Mouse (Mus musculus) layer of hippocampus, adult 9-10 months (tissue): ENCODE measurements around the gene Lcn11.
"Not testable (repeated sequence)": the region's sequence is repeated elsewhere in the genome, so short reads cannot be mapped to it uniquely, and the experiment has no call there.

Source experiments
- DNase-seq: peaks from one replicate; pipeline ENCODE4 v3.0.0; 2022; ENCODE audit warnings: low spot score

Gene Lcn11

GRCm38 (mm10) chr2:25776717-25777116 is at the start of gene Lcn11:
Lcn11 (plus strand) TSS chr2:25777017.
- no peak for DNase-seq

GRCm38 (mm10) chr2:25733199-25733930 is 43.5 kb upstream of the Lcn11 start:
- no peak for DNase-seq

DNA sequence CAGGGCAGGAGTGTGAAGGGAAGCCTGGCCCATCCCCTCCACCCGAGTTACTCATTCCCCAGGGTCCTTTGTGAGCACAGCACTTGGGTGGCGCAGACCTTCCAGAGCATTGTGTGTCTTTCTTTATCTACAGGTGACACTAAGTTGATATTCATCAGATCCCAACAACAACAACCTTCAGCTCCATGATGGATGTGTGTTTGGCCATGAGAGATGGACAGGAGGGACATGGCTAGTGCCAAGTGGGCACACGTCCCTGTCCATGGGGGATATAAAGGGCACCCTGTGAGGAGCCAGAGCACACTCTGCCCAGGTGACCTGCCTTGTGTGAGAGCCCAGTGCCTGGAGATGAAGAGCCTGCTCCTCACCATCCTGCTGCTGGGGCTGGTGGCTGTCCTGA is 40.1 kb upstream of the Lcn11 start, which contains the start of gene Obp2b:
Gene Obp2b, plus strand, starts transcription at position 301 of the 400 bp plus-strand sequence.
- DNase-seq, result not testable (repeated sequence)

DNA sequence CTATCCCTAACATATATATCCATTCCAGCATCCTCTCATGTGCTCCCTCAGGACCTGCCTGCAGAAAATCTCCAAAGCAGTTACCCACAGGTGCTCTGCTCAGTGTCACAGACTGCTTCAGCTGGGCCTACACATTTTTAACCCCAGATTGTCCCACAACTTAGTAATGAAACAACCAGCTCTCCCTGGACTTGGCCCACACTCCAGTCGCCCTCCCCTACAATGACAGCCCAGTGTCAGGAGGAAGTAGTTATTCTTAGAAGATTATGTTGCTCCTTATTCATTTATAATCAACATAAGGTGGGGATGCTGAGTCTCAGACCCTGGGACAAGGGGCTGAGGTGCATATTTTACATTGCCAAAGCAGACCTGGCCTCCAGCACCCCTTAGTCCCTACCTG is 35.1 kb upstream of the Lcn11 start:
- no peak for DNase-seq

DNA sequence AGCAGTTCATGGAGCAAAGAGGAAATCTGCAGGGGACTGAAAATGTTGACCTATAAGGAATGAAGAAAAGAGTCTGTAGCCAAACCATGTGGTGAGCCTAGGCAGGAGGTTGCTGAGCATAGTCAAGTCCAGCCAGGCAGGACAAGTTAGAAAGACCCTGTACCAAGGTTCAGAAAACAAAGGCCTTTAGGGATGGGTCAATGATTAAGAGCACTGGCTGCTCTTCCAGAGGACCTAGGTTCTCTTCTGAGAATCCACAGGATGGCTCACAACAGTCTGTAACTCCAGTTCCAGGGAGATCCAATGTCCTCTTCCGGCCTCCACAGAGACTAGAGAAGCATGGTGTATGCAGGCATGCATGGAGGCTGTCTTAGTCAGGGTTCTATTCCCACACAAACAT is 22.6 kb upstream of the Lcn11 start:
- no peak for DNase-seq

GRCm38 (mm10) chr2:25758064-25758625 is 18.7 kb upstream of the Lcn11 start:
- DNase-seq, result no peak

DNA sequence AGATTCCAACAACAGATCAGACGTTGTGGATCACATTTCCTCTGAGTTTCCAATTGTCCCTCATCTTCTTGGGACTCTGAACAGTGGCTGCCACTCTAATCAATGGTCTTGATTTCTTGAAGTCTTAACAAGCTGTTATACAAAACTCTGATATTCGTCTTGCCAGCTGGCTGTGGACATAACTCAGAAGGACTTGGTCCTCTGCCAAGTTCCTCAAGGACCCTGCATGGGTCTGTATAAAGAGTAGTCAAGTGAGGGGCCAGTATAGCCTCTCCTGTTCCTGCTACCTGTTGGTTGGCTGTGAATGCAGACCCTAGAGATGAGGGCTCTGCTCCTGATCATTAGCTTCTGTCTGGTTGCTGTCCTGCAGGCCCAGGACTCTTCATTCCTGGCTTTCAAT is 11.5 kb upstream of the Lcn11 start, which contains the start of gene Lcn3:
Gene Lcn3, plus strand, starts transcription at position 301 of the 400 bp plus-strand sequence.
- no peak for DNase-seq

DNA sequence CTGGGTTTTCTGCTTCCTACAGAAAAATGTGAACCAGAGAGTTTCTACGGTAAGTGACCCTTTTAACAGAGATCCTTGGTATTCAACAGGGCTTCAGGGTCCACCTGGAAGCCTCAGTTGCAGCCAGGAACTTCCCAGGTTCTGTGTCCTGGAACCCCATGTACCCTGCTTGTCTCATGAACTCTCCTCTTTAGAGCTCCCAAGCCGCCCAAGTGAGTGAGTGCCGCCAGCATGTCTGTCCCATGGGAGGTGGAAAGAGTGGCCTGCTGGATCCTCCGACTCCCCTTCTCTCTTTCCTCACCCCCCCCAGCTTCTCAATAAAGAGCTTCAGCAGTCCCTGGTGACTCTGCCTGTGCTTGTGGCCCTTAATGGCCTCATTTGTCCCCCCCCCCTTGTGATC is 9.1 kb upstream of the Lcn11 start:
- DNase-seq, result no peak

DNA sequence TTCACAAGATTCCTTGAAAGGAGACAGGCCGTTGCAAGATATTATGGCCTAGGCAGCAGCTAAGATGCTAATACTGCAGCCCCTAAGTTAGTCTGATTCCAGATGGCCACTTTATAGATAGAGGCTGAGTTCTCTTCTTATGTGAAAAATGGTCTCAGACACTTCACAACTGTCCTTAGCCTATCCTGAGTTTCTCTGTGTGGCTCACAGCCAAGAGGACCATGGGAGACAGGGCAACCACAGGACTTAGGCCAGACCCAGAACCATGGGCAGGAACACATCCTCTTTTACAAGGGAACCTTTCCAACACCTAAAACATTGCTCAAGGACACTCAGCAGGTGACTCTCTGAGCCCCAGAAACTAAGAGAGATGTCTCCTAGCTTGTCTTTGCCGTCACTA is 3.3 kb upstream of the Lcn11 start:
- no peak for DNase-seq

- DNase-seq, result no peak
Observed at GRCm38 (mm10) chr2:25774640-25775039, 2.2 kb upstream of the Lcn11 start.

- no peak for DNase-seq
Observed at GRCm38 (mm10) chr2:25775991-25776390, 826 bp upstream of the Lcn11 start.

- no peak for DNase-seq
Observed at GRCm38 (mm10) chr2:25779076-25779475, 2.3 kb downstream of the Lcn11 start.

- no peak for DNase-seq
Observed at GRCm38 (mm10) chr2:25780921-25781320, 4.1 kb downstream of the Lcn11 start.

GRCm38 (mm10) chr2:25781957-25782356 is 5.1 kb downstream of the Lcn11 start, which contains the start of gene Gm13539:
Gm13539 (plus strand) TSS chr2:25782257.
- no peak for DNase-seq

DNA sequence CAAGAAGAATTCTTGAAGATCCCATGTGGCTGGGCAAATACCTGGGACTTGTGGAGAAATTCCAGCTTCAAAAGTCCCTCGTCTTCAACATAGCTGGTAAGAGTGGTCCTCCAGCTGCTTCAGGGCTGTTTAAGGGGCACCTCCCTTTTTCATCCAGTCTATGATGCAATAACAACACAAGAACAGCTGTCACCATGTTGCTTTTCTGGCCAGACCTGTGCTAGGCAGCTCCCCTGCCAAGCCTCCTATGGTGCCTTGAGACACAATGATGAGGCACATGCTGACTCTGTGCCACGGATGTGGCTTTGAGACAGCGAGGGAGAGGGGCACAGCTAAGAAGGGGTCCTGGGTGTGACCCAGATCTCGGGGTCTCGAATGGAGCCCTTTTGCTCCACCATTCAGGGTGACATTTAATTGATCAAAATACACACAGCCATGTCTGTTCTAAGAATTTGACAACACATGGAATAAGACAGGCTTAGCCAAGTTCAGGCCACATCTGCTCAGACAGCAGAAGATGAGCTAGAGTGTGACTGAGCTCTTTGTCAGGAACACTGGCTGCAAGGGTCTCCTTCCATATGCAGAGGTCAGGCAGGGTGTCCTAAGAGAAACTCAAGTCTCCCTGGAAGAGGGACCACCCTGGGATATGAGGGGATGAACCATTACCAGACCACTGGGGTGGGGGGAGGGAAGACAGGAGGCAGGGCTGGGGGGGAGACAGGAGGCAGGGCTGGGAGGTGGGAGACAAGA is 8.9 kb downstream of the Lcn11 start:
- no peak for DNase-seq

DNA sequence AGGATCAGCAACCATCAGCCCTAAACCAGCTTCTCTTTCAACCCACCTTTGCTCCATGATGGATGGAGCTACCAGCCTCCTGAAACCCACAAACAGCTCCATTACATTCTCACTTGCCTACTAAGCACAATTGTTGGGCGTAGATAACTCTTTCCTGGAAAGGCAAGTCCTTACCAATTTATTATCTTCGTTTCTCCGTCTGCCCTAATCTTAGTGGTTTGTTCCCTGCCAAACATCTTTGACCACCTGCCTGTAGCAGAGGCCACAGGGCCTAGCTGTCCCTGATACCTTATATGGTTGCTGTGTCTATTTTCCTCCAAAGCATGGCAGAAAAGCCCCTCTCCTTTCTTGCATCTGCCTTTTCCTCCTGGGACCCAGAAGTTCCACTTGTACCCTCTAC is 12.3 kb downstream of the Lcn11 start:
- no peak for DNase-seq

DNA sequence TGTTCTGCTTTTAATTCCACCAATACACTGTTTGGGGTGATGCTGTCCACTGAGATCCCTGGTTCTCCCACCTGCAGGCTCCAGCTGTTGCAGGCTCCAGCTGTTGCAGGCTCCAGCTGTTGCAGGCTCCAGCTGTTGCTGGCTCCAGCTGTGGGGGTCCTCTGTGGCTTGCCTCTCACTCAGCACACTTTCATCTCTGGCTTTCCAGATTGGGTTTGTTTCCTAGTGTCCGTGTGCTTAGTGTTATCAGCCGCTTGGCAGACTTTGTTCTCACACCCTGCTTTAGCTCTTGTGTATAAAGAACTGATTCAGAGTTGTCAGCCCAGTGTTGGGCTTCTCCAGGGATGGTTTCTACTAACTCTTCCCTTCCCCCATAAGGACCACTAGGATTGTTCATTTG is 20.8 kb downstream of the Lcn11 start:
- DNase-seq, result no peak

DNA sequence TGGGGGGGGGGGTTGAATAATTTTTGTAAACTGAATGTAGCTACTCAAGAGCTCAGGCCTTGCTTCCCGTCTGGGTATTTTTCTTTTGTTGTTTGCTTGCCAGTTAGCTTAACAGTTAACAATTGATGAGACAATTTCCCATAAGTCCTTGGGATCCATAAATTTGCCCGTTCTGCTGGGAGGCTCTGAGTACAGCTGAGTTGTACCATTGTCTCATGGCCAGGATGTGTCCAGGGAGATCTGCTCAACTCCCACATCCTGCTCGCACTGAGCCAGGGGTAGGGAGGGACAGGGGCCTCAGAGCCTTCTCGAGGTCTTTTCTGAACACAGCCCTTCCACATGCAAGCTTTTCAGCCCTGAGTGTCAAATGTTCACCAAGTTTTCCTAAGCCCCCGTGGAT is 21.2 kb downstream of the Lcn11 start:
- DNase-seq, result no peak

DNA sequence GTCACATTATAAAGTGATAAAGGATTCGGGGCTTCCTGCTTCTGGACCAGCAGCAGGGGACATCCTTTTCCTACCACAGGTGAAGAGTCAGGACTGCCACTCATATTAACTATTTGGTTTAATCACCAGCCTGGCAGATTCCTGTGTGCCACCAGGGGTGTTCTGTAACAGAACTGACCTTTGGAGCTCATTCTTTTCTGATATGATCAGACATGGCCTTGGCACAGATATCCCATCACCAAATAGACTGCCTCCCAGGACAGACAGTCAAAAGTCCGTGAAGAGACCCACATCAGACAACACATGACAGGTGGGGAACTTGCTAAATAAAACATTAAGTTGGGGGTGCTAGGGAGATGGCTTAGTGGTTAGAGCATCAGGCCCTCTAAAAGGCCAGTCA is 34.9 kb downstream of the Lcn11 start:
- no peak for DNase-seq

DNA sequence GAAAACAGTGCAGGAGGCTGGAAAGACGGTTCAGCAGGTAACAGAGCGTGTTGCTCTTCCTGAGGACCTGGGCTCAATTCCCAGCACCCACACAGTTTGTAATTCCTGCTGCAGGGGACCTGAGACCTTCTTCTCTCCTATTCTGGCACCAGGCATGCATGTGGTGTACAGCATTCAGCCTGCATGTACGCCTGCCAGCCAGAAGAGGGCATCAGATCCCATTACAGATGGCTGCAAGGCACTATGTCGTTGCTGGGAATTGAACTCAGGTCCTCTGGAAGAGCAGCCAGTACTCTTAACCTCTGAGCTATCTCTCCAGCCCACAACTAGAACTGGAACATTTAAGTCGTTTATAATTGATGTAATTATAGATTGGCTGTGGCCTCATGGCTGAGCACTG is 36.5 kb downstream of the Lcn11 start:
- no peak for DNase-seq

DNA sequence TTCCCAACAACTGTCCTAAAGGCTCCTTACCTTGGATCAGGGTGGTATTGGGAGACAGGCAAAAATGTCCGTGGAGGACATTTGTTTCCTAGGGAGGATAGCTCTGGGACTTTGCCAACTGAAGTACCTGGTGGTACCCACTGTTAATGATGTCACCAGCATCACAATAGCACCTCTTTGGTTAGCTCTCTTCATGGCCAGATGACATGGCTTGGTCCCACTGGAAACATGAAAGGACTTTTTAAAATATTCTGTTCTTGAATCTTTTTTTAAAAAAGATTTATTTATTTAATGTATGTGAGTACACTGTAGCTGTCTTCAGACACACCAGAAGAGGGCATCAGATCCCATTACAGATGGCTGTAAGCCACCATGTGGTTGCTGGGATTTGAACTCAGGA is 38.9 kb downstream of the Lcn11 start, which contains the start of gene Glt6d1:
Gene Glt6d1, minus strand, starts transcription at position 101 of the 400 bp plus-strand sequence.
- DNase-seq, result not testable (repeated sequence)

DNA sequence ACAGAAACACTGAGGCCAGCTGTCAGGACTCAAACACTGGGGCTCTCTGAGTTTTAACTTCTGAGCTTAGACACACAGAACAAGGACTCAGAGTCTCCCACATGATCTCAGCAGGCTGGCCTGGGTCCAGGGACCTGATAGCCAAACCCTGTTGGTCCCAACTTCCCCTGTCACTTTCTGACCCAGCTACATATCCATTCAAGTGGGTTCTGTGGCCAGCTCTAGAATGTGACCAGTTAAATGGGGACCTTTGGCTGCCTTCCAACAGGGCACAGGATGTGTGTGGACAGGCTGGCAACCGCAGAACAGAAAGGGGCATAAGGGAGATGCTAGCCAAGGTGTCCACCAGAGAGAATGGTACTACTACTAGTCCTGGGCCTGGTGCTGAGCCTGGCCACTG is 46.0 kb downstream of the Lcn11 start, which contains the start of gene Lcn9:
Gene Lcn9, plus strand, starts transcription at position 348 of the 400 bp plus-strand sequence.
- DNase-seq, result no peak

GRCm38 (mm10) chr2:25824751-25825150 is 47.9 kb downstream of the Lcn11 start:
- no peak for DNase-seq
